Mouse (Mus musculus): ENCODE measurements around the gene Alad. TPM values are rescaled to one million over a fixed set of nuclear protein-coding genes. Genes with fewer than 3 reads are reported as not detected.

Gene Alad
- total and polyA plus RNA-seq, 2 experiments from 2014 or later, result 62.1 to 82.4 TPM

GRCm38 (mm10) chr4:62503374-62503970, 16.2 kb downstream of the Alad start, which contains the start of gene Hdhd3:
Gene Hdhd3, minus strand, starts transcription at chr4:62503467.
- H3K4me2 ChIP-seq (ENCODE audit: low read depth, low read length), result peak within 1 kb of the TSS; percentile 79
- no peaks in the 10 kb centered on the region for H3K9me3 ChIP-seq (replicated peaks; ENCODE audit: control insufficient read depth, low read length)
- no peak for DNase-seq (ENCODE audit: low spot score)
- H3K27ac ChIP-seq (ENCODE audit: low read depth), result peak within 1 kb of the TSS; percentile 69
- peaks cover 14% of the 10 kb centered on the region for H3K36me3 ChIP-seq (replicated peaks; ENCODE audit: control insufficient read depth, insufficient read depth, low read length)
- 80% methylated on average over 3 of the region's 3 CpGs for WGBS
- no peak for ATAC-seq (ENCODE audit: insufficient read depth, low read depth)
- peak within 1 kb of the TSS; percentile 75 for H3K9ac ChIP-seq (replicated peaks; ENCODE audit: low read depth, low read length)
- H3K4me3 ChIP-seq (ENCODE audit: low read depth, low read length), result peak within 1 kb of the TSS; percentile 70
- H3K27me3 ChIP-seq (ENCODE audit: control insufficient read depth, insufficient read depth, low read length), result no peaks in the 10 kb centered on the region
- no peak for TF ChIP-seq CTCF (IDR thresholded peaks at IDR 0.05; ENCODE audit: low read depth)
- TF ChIP-seq EP300 (IDR thresholded peaks at IDR 0.05; ENCODE audit: low read depth), result no peak
- peaks cover 14% of the 10 kb centered on the region; the same call in 1 of the 2 replicates for H3K4me1 ChIP-seq (ENCODE audit: control insufficient read depth, insufficient read depth)

GRCm38 (mm10) chr4:62502969-62503368, 16.7 kb downstream of the Alad start:
- no peak for TF ChIP-seq CTCF (IDR thresholded peaks at IDR 0.05; ENCODE audit: low read depth)
- no peak for TF ChIP-seq EP300 (IDR thresholded peaks at IDR 0.05; ENCODE audit: low read depth)
- Histone ChIP-seq H3K27ac (ENCODE audit: low read depth) (no peak overlapping the region), H3K4me3 (ENCODE audit: low read depth, low read length) (no peak overlapping the region), H3K4me2 (ENCODE audit: low read depth, low read length) (no peak overlapping the region), H3K36me3 (replicated peaks; ENCODE audit: control insufficient read depth, insufficient read depth, low read length) (peaks cover 9% of the 10 kb centered on the region), H3K9ac (replicated peaks; ENCODE audit: low read depth, low read length) (no peak overlapping the region), H3K4me1 (ENCODE audit: control insufficient read depth, insufficient read depth) (peaks cover 14% of the 10 kb centered on the region; the same call in 1 of the 2 replicates), H3K27me3 (ENCODE audit: control insufficient read depth, insufficient read depth, low read length) (no peaks in the 10 kb centered on the region), H3K9me3 (replicated peaks; ENCODE audit: control insufficient read depth, low read length) (no peaks in the 10 kb centered on the region)
- no peak for ATAC-seq (ENCODE audit: insufficient read depth, low read depth)
- no peak for DNase-seq (ENCODE audit: low spot score)
- 68% methylated on average over 7 of the region's 7 CpGs for WGBS

DNA sequence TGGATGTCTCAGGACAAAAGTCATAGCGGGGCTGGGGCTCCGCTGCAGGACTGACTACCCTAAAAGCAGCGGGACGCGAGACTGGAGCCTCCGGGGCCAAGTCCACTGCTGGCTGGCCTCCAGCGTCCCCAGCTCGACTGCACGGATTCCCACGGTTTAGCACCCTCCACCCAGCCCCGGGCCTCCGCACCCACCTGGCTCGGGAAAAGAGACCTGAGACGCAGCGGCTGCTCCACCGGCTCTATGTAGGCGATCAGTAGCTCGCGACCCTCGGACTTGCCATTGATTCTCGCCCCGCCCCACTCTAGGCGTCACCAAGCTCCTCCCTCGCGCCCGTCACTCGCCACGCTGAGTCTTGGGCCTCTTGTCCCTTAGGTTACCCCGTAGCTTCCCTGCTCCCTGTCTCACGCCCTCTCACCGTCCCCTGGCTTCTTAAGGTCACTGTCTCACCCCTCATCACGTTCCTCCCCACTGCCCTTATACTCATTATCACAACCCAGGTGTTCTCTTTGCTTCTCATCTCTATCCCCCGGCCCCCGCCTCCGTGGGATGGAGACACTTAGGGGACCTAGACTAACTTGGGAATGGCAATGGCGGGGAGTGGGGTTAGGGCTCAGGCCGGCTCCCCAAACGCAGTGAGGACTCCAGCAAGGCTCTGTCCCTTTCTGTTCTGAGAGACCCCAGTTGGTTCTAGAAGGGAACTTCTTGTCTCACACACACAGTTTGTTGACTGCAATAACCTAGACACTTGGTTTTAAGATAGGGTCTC, 17.6 kb downstream of the Alad start:
- Histone ChIP-seq H3K4me3 (ENCODE audit: low read depth, low read length) (peak overlapping the region; percentile 70), H3K9me3 (replicated peaks; ENCODE audit: control insufficient read depth, low read length) (no peaks in the 10 kb centered on the region), H3K27ac (ENCODE audit: low read depth) (peak overlapping the region; percentile 69), H3K9ac (replicated peaks; ENCODE audit: low read depth, low read length) (peak overlapping the region; percentile 75), H3K4me2 (ENCODE audit: low read depth, low read length) (peak overlapping the region; percentile 79), H3K4me1 (ENCODE audit: control insufficient read depth, insufficient read depth) (peaks cover 14% of the 10 kb centered on the region; the same call in 1 of the 2 replicates), H3K27me3 (ENCODE audit: control insufficient read depth, insufficient read depth, low read length) (no peaks in the 10 kb centered on the region), H3K36me3 (replicated peaks; ENCODE audit: control insufficient read depth, insufficient read depth, low read length) (peaks cover 8% of the 10 kb centered on the region; the same call in 1 of the 2 replicates)
- ATAC-seq (ENCODE audit: insufficient read depth, low read depth) (peak; percentile 96), DNase-seq (ENCODE audit: low spot score) (peak; percentile 92)
- TF ChIP-seq EP300 (IDR thresholded peaks at IDR 0.05; ENCODE audit: low read depth), result 0 out of 2 replicates have a peak, but pooled peaks have one; percentile 8
- TF ChIP-seq CTCF (IDR thresholded peaks at IDR 0.05; ENCODE audit: low read depth), result no peak
- WGBS, result 1% methylated on average over 37 of the region's 38 CpGs

GRCm38 (mm10) chr4:62501534-62501933, 18.2 kb downstream of the Alad start:
- ATAC-seq (ENCODE audit: insufficient read depth, low read depth), result peak; percentile 18
- WGBS, result under 1% methylated on average over 7 of the region's 7 CpGs
- peak overlapping the region; percentile 69 for H3K27ac ChIP-seq (ENCODE audit: low read depth)

GRCm38 (mm10) chr4:62500799-62501198, 18.9 kb downstream of the Alad start:
- Histone ChIP-seq H3K36me3 (replicated peaks; ENCODE audit: control insufficient read depth, insufficient read depth, low read length) (peaks cover 8% of the 10 kb centered on the region; the same call in 1 of the 2 replicates), H3K27me3 (ENCODE audit: control insufficient read depth, insufficient read depth, low read length) (no peaks in the 10 kb centered on the region), H3K9ac (replicated peaks; ENCODE audit: low read depth, low read length) (no peak overlapping the region), H3K4me3 (ENCODE audit: low read depth, low read length) (no peak overlapping the region), H3K9me3 (replicated peaks; ENCODE audit: control insufficient read depth, low read length) (no peaks in the 10 kb centered on the region), H3K4me2 (ENCODE audit: low read depth, low read length) (no peak overlapping the region), H3K4me1 (ENCODE audit: control insufficient read depth, insufficient read depth) (peaks cover 14% of the 10 kb centered on the region; the same call in 1 of the 2 replicates), H3K27ac (ENCODE audit: low read depth) (no peak overlapping the region)
- ATAC-seq (ENCODE audit: insufficient read depth, low read depth) (no peak), DNase-seq (ENCODE audit: low spot score) (no peak)
- 86% methylated on average over 4 of the region's 4 CpGs for WGBS
- no peak for TF ChIP-seq EP300 (IDR thresholded peaks at IDR 0.05; ENCODE audit: low read depth)
- TF ChIP-seq CTCF (IDR thresholded peaks at IDR 0.05; ENCODE audit: low read depth), result no peak

More at GRCm38 (mm10) chr4:62501534-62501933, 18.2 kb downstream of the Alad start:
- H3K27me3 ChIP-seq (ENCODE audit: control insufficient read depth, insufficient read depth, low read length), result no peaks in the 10 kb centered on the region
- TF ChIP-seq CTCF (IDR thresholded peaks at IDR 0.05; ENCODE audit: low read depth) (no peak), EP300 (IDR thresholded peaks at IDR 0.05; ENCODE audit: low read depth) (no peak)
- peaks cover 8% of the 10 kb centered on the region; the same call in 1 of the 2 replicates for H3K36me3 ChIP-seq (replicated peaks; ENCODE audit: control insufficient read depth, insufficient read depth, low read length)
- peak overlapping the region; percentile 70 for H3K4me3 ChIP-seq (ENCODE audit: low read depth, low read length)
- H3K4me2 ChIP-seq (ENCODE audit: low read depth, low read length), result peak overlapping the region; percentile 79
- DNase-seq (ENCODE audit: low spot score), result no peak
- H3K9me3 ChIP-seq (replicated peaks; ENCODE audit: control insufficient read depth, low read length), result no peaks in the 10 kb centered on the region
- H3K9ac ChIP-seq (replicated peaks; ENCODE audit: low read depth, low read length), result peak overlapping the region; percentile 75
- H3K4me1 ChIP-seq (ENCODE audit: control insufficient read depth, insufficient read depth), result peaks cover 14% of the 10 kb centered on the region; the same call in 1 of the 2 replicates
